Mouse (Mus musculus) heart, postnatal 0 days (tissue): ENCODE measurements around the gene Cxcr3. TPM values are rescaled to one million over a fixed set of nuclear protein-coding genes. Genes with fewer than 3 reads are reported as not detected.
A peak's percentile ranks its signal among the peaks of the same experiment; 100 is the strongest.

Source experiments
- ATAC-seq: fragments of 200-750 bp; cut with Nextera tagmentation; 2 replicates; pipeline ENCODE4 v1.8.0; 2017; ENCODE audit warnings: low read depth, moderate number of reproducible peaks, moderate library complexity; ENCODE audit not compliant: insufficient read depth
- DNase-seq: peaks from one replicate; pipeline ENCODE4 v3.0.0-alpha.2; 2016; ENCODE audit warnings: low spot score
- H3K27ac ChIP-seq: fragments of 300-500 bp; sonication (generic); 2 replicates; pipeline ENCODE4 v1.5.1; 2014; ENCODE audit warnings: low read depth, mild to moderate bottlenecking
- H3K27me3 ChIP-seq: fragments of 300-500 bp; sonication (generic); 2 replicates; pipeline ENCODE4 v1.6.1; 2014; ENCODE audit warnings: low read length, mixed read lengths; ENCODE audit not compliant: control insufficient read depth, insufficient read depth
- H3K36me3 ChIP-seq: fragments of 300-500 bp; sonication (generic); replicated peaks from 2 replicates; pipeline ENCODE4 v1.6.1; 2014; ENCODE audit warnings: low read length, mixed read lengths; ENCODE audit not compliant: control insufficient read depth, insufficient read depth
- H3K4me1 ChIP-seq: fragments of 300-500 bp; sonication (generic); 2 replicates; pipeline ENCODE4 v1.6.1; 2014; ENCODE audit warnings: antibody characterized with exemption; ENCODE audit not compliant: control insufficient read depth, insufficient read depth
- H3K4me2 ChIP-seq: fragments of 300-500 bp; sonication (generic); 2 replicates; pipeline ENCODE4 v1.6.1; 2014; ENCODE audit warnings: low read depth, mild to moderate bottlenecking, low read length, moderate library complexity
- H3K4me3 ChIP-seq: fragments of 300-500 bp; sonication (generic); 2 replicates; pipeline ENCODE4 v1.5.1; 2014; ENCODE audit warnings: low read depth, low read length
- H3K9ac ChIP-seq: fragments of 300-500 bp; sonication (generic); replicated peaks from 2 replicates; pipeline ENCODE4 v1.6.1; 2014; ENCODE audit warnings: low read depth, low read length, mixed read lengths
- H3K9me3 ChIP-seq: fragments of 300-500 bp; sonication (generic); replicated peaks from 2 replicates; pipeline ENCODE4 v1.6.1; 2016; ENCODE audit warnings: low read length; ENCODE audit not compliant: control insufficient read depth
- CTCF ChIP-seq: IDR thresholded peaks from 2 replicates; pipeline ENCODE4 v1.5.1; 2016; ENCODE audit warnings: antibody characterized with exemption, control low read depth, low read depth
- EP300 ChIP-seq: IDR thresholded peaks from 2 replicates; pipeline ENCODE4 v1.6.1; 2016; ENCODE audit warnings: antibody characterized with exemption, low read depth
- WGBS: fragments of 180-500 bp; shearing (Covaris S2); extraction: QIAGEN DNeasy Blood & Tissue Kit; methylation state at CpG from one replicate; pipeline ENCODE4 v1.1.7; 2014; 5-methylcytosine and 5-hydroxymethylcytosine counted together
- polyA plus RNA-seq: library from polyadenylated mRNA; unstranded; fragments of >200 nt; fragmentation: Nextera tagmentation; extraction: Ambion mirVana; gene quantifications from 2 replicates; pipeline ENCODE4 v1.2.1, GENCODE M21; 2015
- total RNA-seq: library from RNA; depleted of rRNA; stranded (reverse); fragments of >200 nt; gene quantifications from 2 replicates; pipeline ENCODE4 v1.2.3, GENCODE M21; 2014; ENCODE audit warnings: low replicate concordance; rRNA removed

Gene Cxcr3
- total RNA-seq: 0.15 TPM in 1 of 2 replicates, not detected in the other
- 0.11 and 0.16 TPM in 2 replicates for polyA plus RNA-seq

DNA sequence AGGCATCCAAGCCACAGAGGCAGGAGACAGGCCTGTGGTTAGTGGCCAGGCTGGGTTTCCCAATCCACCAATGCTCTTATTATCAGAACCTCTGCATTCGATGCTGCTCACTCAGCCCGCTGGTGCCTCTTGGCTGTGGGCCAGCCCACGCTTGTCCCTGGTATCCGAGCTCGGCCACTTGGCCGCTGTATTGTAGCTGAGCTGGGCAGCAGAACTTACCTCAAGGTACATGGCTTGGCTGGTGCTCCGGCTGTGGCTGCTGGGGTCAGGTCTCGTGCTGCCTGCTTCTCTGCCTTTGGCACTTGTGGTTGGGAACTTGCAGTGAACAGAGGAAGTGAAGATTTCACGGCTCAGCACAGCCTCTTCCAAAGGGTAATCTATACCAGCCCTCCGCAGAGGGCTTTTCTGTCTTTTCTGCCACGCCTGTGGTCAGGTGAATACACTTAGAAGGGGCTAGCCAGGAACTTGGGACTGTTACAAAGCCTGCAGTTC lies at the start of gene Cxcr3:
Cxcr3 (minus strand) TSS at position 442 of the 492 bp plus-strand sequence.
- Histone ChIP-seq H3K4me1 (no peaks in the 10 kb centered on the region), H3K4me2 (no peak within 1 kb of the TSS), H3K36me3 (no peaks in the 10 kb centered on the region), H3K9me3 (no peaks in the 10 kb centered on the region), H3K27ac (no peak within 1 kb of the TSS), H3K9ac (no peak within 1 kb of the TSS), H3K27me3 (no peaks in the 10 kb centered on the region), H3K4me3 (no peak within 1 kb of the TSS)
- DNase-seq (no peak), ATAC-seq (no peak)
- TF ChIP-seq CTCF (no peak), EP300 (no peak)
- 46% methylated on average over 11 of the region's 11 CpGs for WGBS

DNA sequence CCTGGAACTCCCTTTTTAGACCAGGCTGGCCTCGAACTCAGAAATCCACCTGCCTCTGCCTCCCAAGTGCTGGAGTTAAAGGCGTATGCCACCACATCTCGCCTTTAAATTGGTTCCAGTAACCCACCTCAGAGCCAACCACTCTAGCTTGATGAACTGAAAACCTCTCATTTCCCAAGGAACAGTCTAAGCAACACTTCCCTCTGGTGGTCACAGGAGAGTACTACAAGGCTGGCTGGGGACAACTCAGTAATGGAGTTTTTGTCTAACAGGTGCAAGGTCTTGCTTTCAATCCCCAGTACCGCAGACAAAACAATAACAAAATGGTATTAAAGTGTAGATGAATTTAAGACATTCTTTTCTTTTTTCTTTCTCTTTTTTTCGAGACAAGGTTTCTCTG lies 38.0 kb upstream of the Cxcr3 start:
- Histone ChIP-seq H3K36me3 (no peaks in the 10 kb centered on the region), H3K27ac (no peak overlapping the region), H3K4me3 (no peak overlapping the region), H3K27me3 (no peaks in the 10 kb centered on the region), H3K9ac (no peak overlapping the region), H3K9me3 (no peaks in the 10 kb centered on the region), H3K4me2 (no peak overlapping the region), H3K4me1 (no peaks in the 10 kb centered on the region)
- TF ChIP-seq CTCF: peak; percentile 78
- no peak for TF ChIP-seq EP300
- ATAC-seq: no peak
- WGBS: 27% methylated on average over 5 of the region's 5 CpGs
- peak; percentile 25 for DNase-seq

DNA sequence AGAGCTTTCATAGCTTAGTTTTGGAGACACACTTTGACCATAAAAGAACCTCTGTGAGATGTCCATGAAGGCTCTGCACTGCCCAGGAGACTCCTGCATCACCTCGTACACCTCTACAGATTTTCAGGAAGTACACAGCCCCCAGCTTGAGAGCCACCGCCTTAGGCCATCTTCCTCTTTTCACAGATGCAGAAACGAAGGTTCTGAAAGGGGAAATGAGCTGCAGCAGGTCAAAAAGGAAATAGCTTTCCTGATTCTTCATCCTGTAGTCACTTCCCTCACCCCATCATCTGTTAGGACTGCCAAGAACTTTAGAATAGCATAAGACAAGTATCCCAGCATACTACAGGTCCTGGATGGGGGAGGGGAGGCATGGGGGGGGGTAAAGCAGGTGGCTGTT lies 36.2 kb upstream of the Cxcr3 start:
- no peak overlapping the region for H3K4me3 ChIP-seq
- ATAC-seq: no peak
- WGBS: 37% methylated on average over 3 of the region's 3 CpGs
- no peaks in the 10 kb centered on the region for H3K36me3 ChIP-seq
- H3K9me3 ChIP-seq: no peaks in the 10 kb centered on the region
- no peaks in the 10 kb centered on the region for H3K27me3 ChIP-seq
- TF ChIP-seq CTCF (no peak), EP300 (no peak)
- no peak for DNase-seq
- H3K4me2 ChIP-seq: no peak overlapping the region
- H3K4me1 ChIP-seq: no peaks in the 10 kb centered on the region
- no peak overlapping the region for H3K27ac ChIP-seq
- H3K9ac ChIP-seq: no peak overlapping the region

DNA sequence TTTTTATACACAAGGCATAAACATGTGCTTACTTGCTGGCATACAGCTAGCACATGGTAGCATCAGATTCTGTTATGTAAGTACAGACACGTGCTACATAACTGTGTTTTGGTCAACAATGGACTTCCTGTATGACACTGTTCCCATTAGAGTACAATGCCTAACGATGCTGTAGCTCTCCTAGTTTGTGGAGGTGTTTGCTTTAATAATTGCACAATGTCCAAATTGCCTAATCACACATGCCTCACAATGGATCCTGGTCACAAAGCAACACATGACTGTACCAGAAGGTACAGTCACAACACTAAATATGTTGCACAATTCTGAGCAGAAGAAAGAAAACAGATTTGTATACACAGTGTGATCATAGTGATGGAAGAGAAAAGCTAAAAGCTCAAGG lies 35.4 kb upstream of the Cxcr3 start:
- Histone ChIP-seq H3K9ac (no peak overlapping the region), H3K9me3 (no peaks in the 10 kb centered on the region), H3K4me2 (no peak overlapping the region), H3K27me3 (no peaks in the 10 kb centered on the region), H3K36me3 (no peaks in the 10 kb centered on the region), H3K4me3 (no peak overlapping the region), H3K4me1 (no peaks in the 10 kb centered on the region), H3K27ac (no peak overlapping the region)
- 41% methylated on average over 2 of the region's 2 CpGs for WGBS
- no peak for ATAC-seq
- TF ChIP-seq EP300 (no peak), CTCF (no peak)
- DNase-seq: no peak

DNA sequence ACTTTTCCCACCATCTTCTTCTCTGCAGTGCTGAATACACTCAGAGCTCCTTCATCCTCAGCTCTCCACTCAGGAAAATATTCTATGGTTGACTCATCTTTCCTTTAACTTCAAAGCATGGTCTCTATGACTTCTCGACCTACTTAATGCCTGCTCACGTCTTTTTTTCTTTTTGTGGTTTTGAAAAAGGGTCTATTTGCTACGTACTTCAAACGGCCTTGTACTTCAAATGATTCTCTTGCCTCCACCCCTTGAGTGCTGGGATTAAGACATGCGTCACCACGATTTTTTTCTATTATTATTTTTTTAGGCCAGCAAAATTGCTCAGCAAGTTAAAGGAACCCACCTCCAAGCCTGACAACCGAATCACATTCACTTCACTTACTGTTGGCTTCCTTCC lies 33.2 kb upstream of the Cxcr3 start:
- TF ChIP-seq EP300 (no peak), CTCF (no peak)
- H3K36me3 ChIP-seq: no peaks in the 10 kb centered on the region
- no peaks in the 10 kb centered on the region for H3K4me1 ChIP-seq
- H3K9ac ChIP-seq: no peak overlapping the region
- DNase-seq: no peak
- H3K4me2 ChIP-seq: no peak overlapping the region
- no peak overlapping the region for H3K4me3 ChIP-seq
- H3K27me3 ChIP-seq: no peaks in the 10 kb centered on the region
- WGBS: 54% methylated on average over 7 of the region's 7 CpGs
- H3K27ac ChIP-seq: no peak overlapping the region
- no peaks in the 10 kb centered on the region for H3K9me3 ChIP-seq
- no peak for ATAC-seq

DNA sequence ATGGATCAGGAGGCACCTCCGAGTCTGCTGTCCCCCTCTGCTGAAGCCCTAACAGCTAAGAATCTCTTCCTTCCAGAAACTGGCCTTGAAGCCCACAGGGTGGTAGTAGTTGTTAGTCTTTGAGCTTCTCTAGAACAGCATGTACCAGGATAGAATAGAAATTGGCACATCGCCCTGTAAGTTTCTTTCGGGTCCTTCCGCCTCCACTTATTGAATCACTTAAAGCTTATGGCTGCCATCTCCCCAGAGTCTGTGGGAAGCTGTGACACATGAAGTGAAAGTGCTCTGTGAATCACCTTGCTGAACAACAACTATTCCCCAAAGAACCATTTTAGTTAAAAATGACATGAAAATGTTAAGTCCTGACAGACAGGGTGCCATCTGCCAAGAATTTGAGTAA lies 31.0 kb upstream of the Cxcr3 start:
- DNase-seq: no peak
- Histone ChIP-seq H3K9ac (no peak overlapping the region), H3K4me2 (no peak overlapping the region), H3K4me1 (no peaks in the 10 kb centered on the region), H3K27ac (no peak overlapping the region), H3K4me3 (no peak overlapping the region), H3K36me3 (no peaks in the 10 kb centered on the region), H3K9me3 (no peaks in the 10 kb centered on the region), H3K27me3 (no peaks in the 10 kb centered on the region)
- ATAC-seq: no peak
- WGBS: 63% methylated on average over 4 of the region's 4 CpGs
- TF ChIP-seq EP300: no peak
- TF ChIP-seq CTCF: no peak
